Comparison of ENCODE assay signal across 8 mouse cellular contexts in the genomic region with DNA sequence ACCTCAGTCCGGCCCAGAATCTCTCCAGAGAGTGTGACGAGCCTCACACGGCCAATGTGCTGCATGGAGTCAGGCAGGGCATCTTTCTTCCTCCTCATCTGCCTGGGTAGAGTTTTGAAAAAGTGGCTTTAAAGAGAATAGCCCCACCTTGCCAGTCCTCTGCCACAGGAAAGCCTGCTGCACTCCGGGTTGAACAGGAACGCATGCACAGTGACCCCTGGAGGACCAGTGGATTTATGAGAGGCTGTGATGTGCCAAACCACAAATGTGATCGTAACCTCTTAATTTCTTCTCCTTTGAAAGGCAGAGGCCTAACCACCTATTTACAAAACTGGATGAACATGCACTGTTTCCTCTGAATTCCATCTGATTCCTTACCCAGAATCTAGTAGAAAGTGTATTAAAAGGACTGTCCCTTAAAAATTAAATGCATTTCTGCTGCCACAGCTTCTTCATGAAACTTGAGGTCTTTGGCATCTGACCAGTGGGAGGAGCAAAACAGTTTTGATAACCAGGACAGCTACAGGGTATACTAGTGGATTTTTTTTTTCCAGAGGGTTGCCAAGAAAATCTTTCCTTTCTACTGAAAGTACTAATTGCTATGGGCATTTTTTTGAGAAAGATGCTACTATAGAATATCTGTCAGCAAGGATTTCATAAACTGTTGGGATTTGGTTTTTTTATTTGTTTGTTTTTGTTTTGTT.
DNase-seq lines count a peak whose midpoint lies in the region; ATAC-seq and TF ChIP-seq lines count a peak whose summit lies in the region.
"Had no signal": no experiment of that assay in that cellular context is flagged by ENCODE, and none has a peak within 500 bp of the region (broad histone marks: within the 10 kb centered on the region; RNA-seq: fewer than 3 reads in every experiment).

No protein-coding gene starts in this region.

- 59% methylated on average over 6 of the region's 6 CpGs for WGBS in midbrain, postnatal 0 days
- WGBS in midbrain, embryonic 13.5 days: 57% methylated on average over 6 of the region's 6 CpGs

- ATAC-seq in midbrain, postnatal 0 days (ENCODE audit: low FRiP score): no peak
- no peak for ATAC-seq in midbrain, embryonic 13.5 days

- H3K4me3 ChIP-seq in midbrain, postnatal 0 days (ENCODE audit: low read depth, low read length): no peak overlapping the region
- H3K4me3 ChIP-seq in midbrain, embryonic 13.5 days (replicated peaks): no peak overlapping the region
- no peak overlapping the region for H3K4me3 ChIP-seq in cortical plate, adult 2 months (ENCODE audit: insufficient read depth, low read length)
- H3K4me3 ChIP-seq: midbrain, embryonic 12.5 days had no signal

- H3K4me1 ChIP-seq in midbrain, postnatal 0 days (ENCODE audit: insufficient read depth, low read length): no peaks in the 10 kb centered on the region
- peaks cover 6% of the 10 kb centered on the region; the same call in 1 of the 2 replicates for H3K4me1 ChIP-seq in midbrain, embryonic 13.5 days (replicated peaks)
- H3K4me1 ChIP-seq in cortical plate, adult 2 months (ENCODE audit: control insufficient read depth, insufficient read depth, low read length): no peaks in the 10 kb centered on the region
- H3K4me1 ChIP-seq: midbrain, embryonic 12.5 days had no signal

- no peak overlapping the region for H3K27ac ChIP-seq in midbrain, postnatal 0 days (ENCODE audit: low read depth, low read length)
- H3K27ac ChIP-seq in midbrain, embryonic 13.5 days: no peak overlapping the region
- no peak overlapping the region for H3K27ac ChIP-seq in cortical plate, adult 2 months (ENCODE audit: insufficient read depth, low read length)
- H3K27ac ChIP-seq: midbrain, embryonic 12.5 days had no signal

- peak; percentile 19 for DNase-seq in midbrain, postnatal 0 days (ENCODE audit: low spot score)
- DNase-seq in induced T-regulatory cell, adult 2 months (ENCODE audit: low read depth): peak; percentile 4
- peak; percentile 55 for DNase-seq in ovary, postnatal 36 days (ENCODE audit: low spot score)
- DNase-seq in urinary bladder, postnatal 4 days (ENCODE audit: low spot score in 2 of 2): no peak
- DNase-seq in right cerebral cortex, postnatal 14 days: no peak

- H3K4me2 ChIP-seq in midbrain, postnatal 0 days (ENCODE audit: low read depth, low read length, poor library complexity, severe bottlenecking): no peak overlapping the region
- no peak overlapping the region for H3K4me2 ChIP-seq in midbrain, embryonic 13.5 days (replicated peaks)
- H3K4me2 ChIP-seq: midbrain, embryonic 12.5 days had no signal

- H3K9ac ChIP-seq in midbrain, postnatal 0 days (replicated peaks; ENCODE audit: low read length, poor library complexity, severe bottlenecking): no peak overlapping the region
- no peak overlapping the region for H3K9ac ChIP-seq in midbrain, embryonic 13.5 days (replicated peaks)
- H3K9ac ChIP-seq: midbrain, embryonic 12.5 days had no signal

- TF ChIP-seq POLR2A in cortical plate, adult 2 months (IDR thresholded peaks at IDR 0.05; ENCODE audit: extremely low read depth, insufficient read depth, low read length): no peak

- no peaks in the 10 kb centered on the region for H3K9me3 ChIP-seq in midbrain, postnatal 0 days (ENCODE audit: low read length)
- no peaks in the 10 kb centered on the region for H3K9me3 ChIP-seq in midbrain, embryonic 13.5 days
- H3K9me3 ChIP-seq: midbrain, embryonic 12.5 days had no signal

- peaks cover 5% of the 10 kb centered on the region; the same call in 1 of the 2 replicates for H3K36me3 ChIP-seq in midbrain, postnatal 0 days (ENCODE audit: insufficient read depth, low read length)
- H3K36me3 ChIP-seq in midbrain, embryonic 13.5 days: no peaks in the 10 kb centered on the region; the same call in 1 of the 2 replicates

- peak; percentile 48 for TF ChIP-seq CTCF in midbrain, postnatal 0 days (IDR thresholded peaks at IDR 0.05)
- TF ChIP-seq CTCF in cortical plate, adult 2 months (IDR thresholded peaks at IDR 0.05; ENCODE audit: extremely low read depth, insufficient read depth, low read length): 0 out of 2 replicates have a peak, but pooled peaks have one; percentile 5

- H3K27me3 ChIP-seq in midbrain, postnatal 0 days (ENCODE audit: insufficient read depth, low read length): no peaks in the 10 kb centered on the region
- H3K27me3 ChIP-seq in midbrain, embryonic 13.5 days: no peaks in the 10 kb centered on the region
- H3K27me3 ChIP-seq: midbrain, embryonic 12.5 days had no signal

Comparison
In these comparisons a context has a peak if more than half of its experiments do, and no peak if none do; other contexts are left out.
1. DNase-seq: peak in midbrain, postnatal 0 days (single experiment), induced T-regulatory cell, adult 2 months (single experiment) and ovary, postnatal 36 days (single experiment); none in urinary bladder, postnatal 4 days (0 of 2) and right cerebral cortex, postnatal 14 days (single experiment).